Mouse (Mus musculus) hindlimb bud, embryonic 11.5 days (tissue): ENCODE measurements around the gene Agap1.

Experiments
- DNase-seq: peaks from one replicate; pipeline ENCODE4 v3.0.0-alpha.2; 2012; ENCODE audit warnings: low read depth, low spot score; ENCODE audit errors: extremely low spot score

Gene Agap1

DNA sequence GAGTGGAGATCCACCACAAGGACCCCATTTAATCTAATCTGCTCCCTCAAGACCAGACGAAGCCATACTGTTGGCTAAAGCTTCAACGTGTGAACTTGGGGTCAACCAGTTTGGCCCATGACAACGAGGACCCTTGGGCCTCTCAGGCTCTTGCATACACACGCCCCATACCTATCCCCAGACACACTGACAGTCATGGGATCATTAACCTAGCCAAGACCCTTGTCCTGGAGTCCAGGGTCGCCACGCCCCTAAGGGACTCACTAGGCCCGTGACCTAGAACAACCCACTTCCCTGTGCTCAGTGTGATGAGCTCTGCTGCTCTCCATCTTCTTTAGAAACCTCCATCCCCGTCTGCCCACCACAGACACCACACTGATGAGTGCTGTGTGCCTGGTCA lies 429.7 kb downstream of the Agap1 start:
- no peak for DNase-seq

DNA sequence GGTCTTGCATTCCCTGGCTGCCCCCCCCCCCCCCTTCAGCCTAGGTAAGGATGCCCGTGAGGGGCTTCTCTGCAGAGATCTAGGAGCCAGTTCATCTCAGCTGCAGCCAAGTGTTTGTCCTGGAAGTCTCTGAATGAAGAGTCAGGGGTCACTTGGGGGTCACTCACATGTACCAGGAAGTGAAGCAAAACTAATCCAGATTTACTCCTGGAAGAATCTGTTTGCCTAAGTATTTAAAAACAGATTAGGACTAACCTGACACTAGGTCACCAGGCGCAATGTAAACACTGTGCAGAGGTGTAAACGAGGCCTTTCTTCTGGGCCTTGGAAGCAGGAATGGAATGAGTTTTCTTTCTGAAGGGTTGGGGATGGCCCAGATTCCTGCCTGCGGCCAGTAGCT lies 431.1 kb downstream of the Agap1 start:
- DNase-seq = no peak

DNA sequence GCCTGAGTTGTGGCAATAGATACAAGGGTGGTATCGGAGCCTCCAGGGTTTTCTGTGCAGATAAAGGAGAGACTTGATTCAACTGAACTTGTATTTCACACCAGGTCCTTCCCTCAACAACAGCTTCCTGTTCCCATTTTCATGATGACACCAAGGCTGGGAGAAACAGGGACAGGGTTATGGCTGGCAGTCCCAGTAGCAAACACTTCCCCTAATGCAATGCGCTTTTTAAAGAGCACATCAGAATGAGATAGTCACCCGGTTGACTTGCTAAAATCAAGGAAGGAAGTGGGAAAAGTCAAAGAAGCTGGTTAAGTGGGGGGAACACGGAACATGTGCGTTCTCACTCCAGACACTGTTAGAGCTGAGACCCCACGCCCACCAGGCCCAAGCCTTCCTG lies 436.8 kb downstream of the Agap1 start:
- DNase-seq = no peak

DNA sequence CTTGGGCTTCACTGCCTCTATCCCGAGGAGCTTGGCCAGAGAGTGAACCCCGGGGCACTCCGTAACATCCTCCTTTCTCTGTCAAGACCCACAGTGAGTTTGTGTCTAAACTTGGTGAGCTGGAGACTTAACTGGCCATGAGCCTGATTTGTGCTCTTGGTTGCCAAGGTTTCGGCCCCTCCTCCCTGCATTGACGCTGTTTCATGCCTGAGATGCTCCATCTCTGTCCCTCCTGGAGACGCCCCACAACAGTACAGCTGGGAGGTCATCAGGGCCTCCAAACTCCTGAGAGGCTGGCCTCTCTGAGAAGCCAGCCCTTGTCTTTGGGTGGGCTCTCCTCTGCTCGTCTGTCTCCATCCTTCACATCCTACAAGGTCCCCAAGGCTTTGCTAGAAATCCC lies 437.7 kb downstream of the Agap1 start:
- DNase-seq = no peak

DNA sequence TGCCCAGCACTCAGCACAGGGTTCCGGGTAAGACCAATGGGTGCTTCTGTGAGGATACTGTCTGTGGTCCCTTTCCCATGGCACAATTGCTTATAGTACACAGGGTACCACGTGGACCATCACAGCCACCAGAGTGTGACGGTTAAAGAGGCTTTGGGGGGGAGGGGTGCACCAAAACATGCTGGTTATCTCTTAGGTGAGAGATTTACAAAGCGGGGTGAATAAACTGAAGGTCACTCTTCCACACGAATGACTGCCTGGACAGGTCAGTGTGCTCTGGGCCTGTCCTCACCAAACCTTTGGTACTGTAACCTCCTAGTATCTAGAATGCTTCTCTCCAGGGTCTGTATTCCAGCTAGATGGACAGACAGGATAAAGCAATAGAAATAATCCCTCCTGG lies 441.2 kb downstream of the Agap1 start:
- no peak for DNase-seq

DNA sequence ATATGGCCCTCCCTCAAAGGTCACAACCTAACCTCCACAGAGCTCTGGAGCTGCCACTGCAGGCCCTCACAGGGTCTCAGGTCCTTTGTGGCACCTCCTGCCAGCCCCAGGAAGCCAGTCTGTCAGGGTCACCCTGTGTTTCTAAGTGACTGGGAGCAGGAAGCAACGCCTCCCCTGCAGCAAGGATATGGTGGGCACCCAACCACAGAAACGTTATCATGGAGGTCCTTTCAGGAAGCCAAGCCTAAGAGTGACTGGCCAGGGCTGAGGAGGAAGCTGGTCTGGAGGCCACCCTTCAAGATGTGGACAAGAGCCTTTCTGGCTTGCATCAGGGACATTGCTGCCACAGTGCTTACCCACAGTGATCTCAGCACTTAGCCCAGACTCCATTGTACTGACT lies 444.4 kb downstream of the Agap1 start:
- DNase-seq = no peak

DNA sequence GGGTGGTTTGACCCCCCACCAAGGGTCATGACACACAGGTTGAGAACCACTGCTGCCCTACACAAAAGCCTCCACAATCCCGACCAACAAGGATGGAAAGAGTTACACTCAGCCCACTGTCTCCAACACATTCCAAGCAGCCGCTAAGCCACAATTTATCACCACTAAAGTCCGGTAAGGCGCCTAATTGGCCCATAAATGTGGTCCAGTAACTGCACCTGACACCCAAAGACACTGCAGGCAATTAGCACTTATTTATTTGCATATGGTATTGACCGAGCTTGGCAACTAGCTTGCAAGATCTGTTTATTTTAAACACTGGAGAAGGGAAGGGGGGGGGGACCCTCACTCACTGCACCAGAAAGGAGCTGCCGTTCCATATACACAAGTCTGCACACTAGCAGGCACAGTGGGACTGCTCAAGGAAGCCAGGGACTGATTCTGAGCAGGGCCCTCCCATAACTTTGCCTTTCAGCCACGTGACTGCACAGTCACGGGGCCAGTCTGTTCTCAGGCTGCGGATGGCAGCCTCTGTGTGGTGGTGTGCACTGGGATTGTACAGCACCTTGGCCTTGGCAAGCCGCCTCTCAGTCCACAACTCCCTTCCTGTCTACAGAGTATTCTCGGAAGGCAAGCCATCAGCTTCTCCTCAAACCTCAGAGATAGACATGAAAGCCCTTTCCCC lies 445.3 kb downstream of the Agap1 start:
- DNase-seq = peak; percentile 33

DNA sequence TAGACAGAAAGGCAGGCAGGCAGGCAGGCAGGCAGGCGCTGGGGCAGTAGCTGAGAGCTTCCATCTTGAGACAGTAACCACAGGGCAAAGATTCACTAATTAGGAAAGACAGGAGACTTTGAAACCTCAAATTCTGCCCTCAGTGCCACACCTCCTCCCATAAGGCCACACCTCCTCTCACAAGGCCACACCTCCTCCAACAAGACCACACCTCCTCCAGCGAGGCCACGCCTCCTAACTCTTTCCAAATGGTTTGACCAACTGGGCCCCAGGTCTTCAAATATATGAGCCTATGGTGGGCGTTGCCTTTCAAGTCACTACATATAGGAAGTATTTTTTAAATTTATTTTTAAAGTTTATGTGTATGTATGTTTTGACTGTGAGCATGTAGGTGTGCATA lies 446.8 kb downstream of the Agap1 start:
- DNase-seq = no peak

DNA sequence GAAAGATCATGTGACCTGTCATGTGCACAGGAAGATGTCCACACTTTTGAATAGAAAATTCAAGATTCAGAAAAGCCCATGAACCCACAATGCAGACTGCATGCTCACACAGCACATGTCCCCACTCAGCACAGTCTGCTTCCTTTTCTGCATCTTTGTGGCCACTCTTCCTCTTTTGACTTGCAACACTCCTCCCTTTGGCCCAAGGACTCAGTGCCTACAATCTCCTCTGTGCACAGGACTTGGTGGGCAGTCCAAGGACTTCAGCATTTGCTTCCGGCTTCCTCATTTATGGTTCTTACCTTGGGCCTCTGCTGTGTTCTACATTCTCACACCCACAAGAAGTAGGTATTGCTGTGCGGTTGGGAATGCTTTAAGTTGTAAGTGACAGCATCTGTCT lies 447.6 kb downstream of the Agap1 start:
- DNase-seq = no peak

DNA sequence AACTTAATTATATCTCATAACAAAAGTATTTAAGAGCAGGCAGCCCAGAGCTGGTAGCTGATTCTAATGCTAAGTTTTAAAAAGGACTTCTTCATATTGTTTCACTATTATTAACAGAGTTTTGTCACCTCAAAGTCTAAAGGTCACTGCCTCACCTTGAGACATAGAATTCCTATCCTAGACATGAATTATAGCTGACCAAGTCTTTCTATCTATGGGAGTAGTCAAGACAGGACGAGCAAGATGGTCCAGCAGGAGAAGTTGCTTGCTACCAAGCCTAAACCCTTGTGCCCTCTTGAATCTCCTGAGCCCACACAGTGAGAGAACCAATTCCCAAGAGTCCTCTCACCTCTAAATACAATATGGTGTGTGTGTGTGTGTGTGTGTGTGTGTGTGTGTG lies 448.0 kb downstream of the Agap1 start:
- no peak for DNase-seq

DNA sequence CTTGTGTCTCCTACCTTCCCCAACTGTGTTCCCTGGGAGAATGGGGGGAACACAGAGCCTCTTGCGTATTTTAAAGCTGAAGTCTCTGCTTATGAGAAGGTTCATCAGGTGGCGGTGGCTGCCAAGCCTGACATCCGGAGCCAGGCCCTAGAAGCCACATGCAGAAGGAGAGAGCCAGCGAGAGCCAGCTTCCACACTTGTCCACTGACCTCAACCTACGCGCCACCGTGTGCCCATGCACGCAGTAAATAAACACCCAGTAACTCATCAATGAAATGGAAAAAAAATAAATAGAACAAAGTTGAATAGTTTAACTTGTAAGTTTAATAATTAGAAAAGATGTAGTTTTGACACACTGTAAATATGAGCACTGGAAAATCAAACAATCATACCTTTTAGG lies 455.2 kb downstream of the Agap1 start:
- no peak for DNase-seq

DNA sequence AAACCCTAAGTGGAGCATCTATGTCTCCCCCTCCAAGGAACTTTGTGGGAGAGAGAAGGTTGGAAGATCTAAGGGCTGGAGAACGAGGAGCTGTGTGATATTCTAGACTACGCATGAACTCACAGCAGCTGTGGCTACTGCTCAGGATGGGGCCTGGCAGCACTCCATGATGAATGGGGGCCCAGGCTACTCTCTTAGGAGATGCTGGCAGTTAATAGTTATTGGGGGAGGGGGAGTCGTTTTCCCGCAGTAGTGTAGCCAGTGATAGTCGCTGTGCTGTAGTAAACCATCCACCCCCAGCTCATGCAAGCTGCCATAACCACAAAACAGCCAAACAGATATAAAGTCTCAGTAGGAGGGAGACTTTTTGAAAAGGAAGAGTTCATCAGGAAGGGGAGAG lies 457.8 kb downstream of the Agap1 start:
- DNase-seq = no peak

DNA sequence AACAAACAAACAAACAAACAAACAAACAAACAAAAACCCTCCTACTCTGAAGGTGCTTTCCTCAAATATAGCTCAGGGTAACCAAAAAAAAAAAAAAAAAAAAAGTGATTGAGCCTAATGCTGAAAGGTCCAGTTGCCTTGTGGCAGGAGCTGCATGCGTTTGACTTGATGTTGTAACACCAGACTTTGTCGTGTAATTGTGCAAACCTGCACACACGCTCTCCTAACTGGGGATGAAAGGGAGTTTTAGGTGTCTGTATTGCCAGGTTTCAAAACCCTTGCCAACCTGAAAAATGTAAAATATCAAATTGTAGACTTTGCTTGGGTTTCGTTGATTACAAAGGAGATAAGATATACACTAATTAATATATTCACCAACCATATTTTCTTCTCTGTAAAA lies 459.0 kb downstream of the Agap1 start:
- no peak for DNase-seq

DNA sequence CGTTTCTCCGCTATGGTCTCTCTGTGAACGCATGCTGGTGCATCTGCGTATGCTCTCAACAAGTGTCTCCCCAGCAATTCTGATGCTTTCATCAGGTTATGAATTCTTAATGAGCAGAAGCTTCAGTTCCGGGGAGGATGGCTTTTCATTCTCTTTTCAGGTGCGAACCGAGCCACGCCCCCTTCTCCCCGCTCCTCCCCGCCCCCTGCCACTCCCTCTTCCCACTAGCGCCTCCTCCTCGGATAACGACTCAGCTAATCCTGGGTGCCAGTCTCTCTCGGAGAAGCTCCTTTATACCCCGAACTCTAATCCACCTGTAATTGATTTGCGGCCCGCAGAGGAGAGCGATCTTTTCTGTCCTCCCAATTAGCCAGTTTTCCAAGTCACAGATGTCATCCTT lies 463.5 kb downstream of the Agap1 start:
- no peak for DNase-seq

DNA sequence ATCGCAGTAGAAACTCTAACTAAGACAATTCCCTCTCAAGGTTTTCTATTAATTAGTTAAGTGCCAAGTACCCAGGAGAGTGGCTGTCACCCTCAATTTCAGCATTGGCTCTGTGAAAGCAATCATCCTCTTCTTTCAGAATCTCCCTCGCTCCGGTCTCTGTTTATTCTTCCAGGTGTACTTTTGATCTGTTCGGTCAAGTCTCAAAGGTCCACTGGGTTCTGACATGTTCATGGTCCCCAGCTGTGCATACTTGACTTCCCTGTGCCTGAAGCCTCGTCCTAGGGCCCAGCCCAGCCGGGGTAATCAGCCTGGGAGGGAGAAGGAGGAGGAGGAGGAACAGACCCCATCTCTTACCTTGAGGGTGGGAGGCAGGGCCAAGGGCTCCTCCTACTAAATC lies 464.6 kb downstream of the Agap1 start:
- DNase-seq = no peak

DNA sequence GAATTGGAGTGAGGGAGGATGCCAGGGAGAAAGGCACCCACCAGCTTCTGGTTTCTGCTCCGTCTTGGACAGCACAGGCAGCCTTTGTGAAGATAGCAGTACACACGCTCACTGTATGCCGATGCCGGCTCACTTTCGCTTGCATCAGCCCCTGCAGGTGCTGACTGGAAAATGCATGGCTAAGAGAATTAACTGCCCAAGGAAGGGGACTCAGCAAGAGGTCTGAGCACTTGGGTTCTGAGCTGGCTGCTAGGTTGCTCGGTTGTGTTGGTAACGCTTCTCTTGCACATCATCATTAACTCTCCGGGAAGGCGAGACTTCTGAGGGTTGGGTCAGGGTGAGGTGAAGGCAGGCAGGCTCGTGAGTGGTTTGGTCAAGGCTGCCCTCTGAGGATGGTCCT lies 467.2 kb downstream of the Agap1 start:
- no peak for DNase-seq

DNA sequence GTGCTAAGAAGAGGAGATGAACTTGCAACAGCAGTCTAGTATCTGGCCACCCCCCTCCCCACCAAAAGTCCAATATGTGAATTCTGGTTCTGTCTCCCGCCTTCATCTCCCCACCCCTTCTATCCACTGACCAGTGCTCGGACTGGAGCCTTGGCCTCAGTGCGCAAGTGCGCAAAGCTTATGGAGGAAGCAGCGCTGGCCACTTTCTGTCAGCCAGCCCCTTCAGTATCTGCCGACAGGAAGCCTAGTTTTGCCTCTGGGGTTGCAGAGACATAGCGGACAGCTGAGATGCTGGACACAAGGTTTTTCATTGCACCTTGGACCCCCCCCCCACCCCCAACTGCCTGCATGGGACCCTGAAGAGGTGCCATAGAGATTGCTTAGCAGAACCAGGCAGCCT lies 467.7 kb downstream of the Agap1 start:
- no peak for DNase-seq

DNA sequence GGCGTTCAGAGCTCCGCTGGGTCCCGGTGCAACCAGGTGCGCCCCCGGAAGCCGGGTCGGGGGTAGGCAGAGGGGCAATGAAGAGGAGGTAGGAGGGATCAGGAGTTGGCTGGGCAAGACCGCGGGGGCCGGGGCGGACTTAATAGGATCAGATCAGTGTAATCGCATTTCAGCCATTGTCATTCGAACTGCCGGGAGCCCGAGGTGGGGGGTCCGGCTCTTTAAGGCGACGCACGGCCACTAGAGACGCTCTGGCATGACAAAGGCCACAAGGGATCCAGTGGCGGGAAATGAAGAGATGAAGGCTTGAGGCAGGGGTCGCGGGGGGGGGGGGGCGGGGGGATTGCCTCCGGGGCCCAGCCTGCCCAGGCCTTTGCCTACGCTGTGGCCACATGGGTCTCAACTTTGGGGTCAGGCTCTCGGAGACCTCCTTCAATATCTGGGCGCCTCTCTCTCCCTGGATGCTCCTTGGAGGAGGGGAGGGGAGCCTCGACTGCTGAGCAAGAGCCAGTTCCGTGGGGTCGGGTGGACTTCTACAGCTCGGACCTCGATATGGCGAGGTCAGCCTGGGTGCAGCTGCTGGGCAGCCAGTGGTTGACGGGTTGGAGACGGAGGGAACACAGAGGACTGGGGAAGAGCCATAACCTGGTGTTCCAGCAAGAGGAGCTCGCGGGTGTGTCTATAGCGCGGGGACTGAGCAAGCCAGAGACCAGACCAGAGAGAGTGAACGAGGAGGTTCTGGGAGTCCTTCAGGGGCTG lies 468.5 kb downstream of the Agap1 start:
- no peak for DNase-seq

DNA sequence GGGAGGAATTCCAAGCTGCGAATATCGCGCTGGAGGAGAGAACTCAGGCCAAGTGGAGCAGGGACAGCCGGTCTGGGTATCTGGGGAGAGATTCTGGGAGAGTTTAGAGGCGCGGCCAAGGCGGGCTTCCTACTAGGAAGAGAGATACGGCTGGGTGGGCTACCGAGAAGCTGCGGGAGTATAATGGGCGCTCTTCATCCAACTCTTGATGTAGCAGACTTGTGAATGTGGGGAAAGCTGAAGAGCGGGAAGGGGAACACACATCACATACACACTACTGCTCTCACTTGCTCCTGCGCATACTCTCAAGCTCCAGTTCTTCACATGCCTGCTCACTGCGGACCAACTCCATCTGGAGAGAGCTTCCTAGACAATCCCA lies 469.0 kb downstream of the Agap1 start:
- DNase-seq = no peak

DNA sequence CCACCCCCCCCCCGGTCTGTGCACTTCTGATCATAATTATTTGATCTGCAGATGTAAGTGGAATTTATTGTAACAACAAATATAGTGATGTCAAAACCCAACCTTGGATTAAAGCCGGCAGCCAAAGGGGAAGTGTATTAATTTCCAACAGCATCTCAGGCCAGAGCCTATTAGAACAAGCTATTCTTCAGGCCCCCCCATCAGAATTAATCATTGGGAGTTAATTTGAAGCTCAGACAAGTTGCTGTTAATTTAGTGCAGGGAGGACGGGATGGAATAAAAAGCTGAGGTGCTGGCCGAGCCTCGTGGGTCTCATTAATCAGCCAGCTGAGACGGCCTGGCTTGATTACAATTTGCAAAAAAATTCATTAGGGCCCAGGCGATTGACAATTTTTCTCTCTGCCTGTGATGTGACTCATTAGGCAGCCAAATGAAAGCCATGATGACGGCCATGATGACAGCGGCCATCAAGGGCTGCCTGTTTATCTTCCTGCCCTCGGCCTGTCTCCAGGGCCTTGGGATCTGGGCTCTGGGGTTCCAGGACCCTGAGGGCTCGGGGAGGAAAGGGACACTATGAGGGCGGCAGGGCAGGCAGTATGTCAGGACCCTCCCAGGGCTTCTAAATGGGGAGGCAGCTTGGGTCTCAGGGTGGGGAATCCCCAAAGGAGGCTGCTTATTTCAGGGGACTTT lies 471.0 kb downstream of the Agap1 start:
- DNase-seq = no peak

DNA sequence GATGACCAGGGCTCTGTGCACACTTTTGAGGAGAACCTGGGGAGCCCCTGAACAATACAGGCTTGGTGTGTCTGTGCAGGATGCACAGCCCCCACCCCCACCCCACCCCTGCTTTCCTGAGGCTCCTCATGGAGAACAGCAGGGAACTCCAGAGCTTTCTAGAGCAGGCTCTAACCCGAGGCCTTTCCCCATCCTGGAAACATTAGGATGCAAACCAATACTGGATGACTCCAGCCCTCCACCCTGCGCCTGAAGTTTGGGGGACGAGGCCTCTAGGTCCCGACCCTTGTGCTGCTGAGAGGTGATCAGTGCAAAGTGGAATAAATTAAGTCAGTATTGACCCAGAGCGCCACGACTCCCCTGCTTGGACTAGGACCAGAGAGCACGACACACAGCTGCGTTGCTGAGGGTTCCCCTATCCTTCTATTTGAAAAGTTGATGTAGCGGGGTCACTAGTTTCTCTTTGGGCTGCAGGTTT lies 472.0 kb downstream of the Agap1 start:
- no peak for DNase-seq

DNA sequence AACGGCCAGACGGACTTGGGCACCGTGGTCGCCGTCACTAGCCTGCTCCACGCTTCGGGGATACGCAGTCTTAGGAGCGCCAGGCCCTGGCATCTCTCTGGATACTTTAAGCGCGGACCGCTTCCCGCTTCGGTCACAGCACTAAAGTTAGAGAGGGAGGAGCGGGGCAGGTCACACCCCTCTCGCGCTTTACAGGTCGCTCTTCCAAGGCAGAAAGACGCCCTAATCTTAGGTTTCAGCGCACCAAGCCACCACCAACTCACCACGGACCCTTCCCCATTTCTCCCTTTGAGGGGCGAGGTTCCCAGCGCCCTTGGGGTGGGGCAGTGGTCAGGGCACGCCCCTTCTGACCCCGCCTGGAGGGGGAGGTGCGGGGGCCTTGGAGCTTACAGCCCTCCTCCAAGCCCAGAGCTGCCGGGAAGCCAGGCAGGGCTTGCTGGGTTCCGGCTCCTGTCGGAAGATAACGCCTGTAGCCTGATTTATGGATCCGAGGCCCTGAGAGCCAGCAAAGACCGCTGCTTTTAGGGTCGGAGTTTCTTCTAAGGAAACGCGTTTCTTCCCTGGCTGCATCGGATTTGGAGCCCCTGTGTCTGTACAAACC lies 472.6 kb downstream of the Agap1 start:
- no peak for DNase-seq
